Mouse (Mus musculus): ENCODE data around the gene Kcnmb2. TPM values are rescaled to one million over a fixed set of nuclear protein-coding genes. Genes with fewer than 3 reads are reported as not detected.

The Kcnmb2 gene
- polyA plus RNA-seq, 1 experiment from 2014 or later = 5.9 TPM

DNA sequence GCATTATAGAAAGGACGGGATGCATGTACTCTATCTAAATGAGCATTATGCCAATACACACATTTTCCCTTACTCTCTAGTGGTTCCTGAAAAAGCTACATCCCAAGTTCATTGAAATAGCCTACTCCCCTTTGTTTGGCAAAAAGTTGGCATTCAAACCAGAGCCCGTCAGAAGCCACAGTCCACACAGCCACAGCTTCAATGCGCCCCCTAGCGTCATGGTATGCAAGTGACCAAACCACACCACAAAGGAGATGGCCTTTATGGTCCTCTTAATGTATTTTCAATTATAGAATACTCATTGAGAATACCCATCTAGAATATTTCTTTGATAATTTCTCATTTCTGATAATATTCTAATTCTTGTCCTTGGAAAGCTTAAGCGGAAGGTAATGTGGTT lies 286.2 kb downstream of the Kcnmb2 start:
- Histone ChIP-seq H3K4me1 (peaks cover 9% of the 10 kb centered on the region; the same call in 1 of the 2 replicates), H3K27ac (replicated peaks) (no peak overlapping the region), H3K4me3 (no peak overlapping the region), H3K27me3 (replicated peaks; ENCODE audit: low read depth, poor library complexity, severe bottlenecking) (no peaks in the 10 kb centered on the region), H3K9me3 (no peaks in the 10 kb centered on the region), H3K36me3 (replicated peaks) (no peaks in the 10 kb centered on the region)
- WGBS = 30% methylated on average over 5 of the region's 5 CpGs
- peak; percentile 69 for DNase-seq (ENCODE audit: low spot score)

DNA sequence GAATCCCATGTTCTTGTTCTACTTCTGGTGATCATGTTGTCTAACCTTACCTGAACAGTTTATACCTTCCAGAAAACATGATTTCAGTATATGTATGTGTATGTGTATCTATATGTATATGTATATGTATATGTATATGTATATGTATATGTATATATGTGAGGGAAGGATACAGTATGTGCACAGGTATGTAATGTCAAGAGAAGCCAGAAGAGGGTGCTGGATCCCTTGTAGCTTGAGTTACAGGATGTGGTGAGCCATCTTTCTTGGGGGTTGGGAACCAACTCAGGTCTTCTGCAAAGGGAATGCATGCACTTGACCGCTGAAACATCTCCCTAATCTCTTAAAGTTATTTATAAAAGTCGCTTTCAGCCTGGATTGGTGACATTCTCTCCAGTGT lies 286.6 kb downstream of the Kcnmb2 start:
- no peak overlapping the region for H3K27ac ChIP-seq (replicated peaks)
- no peaks in the 10 kb centered on the region for H3K9me3 ChIP-seq
- WGBS = 81% methylated on average over 2 of the region's 2 CpGs
- H3K27me3 ChIP-seq (replicated peaks; ENCODE audit: low read depth, poor library complexity, severe bottlenecking) = no peaks in the 10 kb centered on the region
- H3K4me3 ChIP-seq = no peak overlapping the region
- DNase-seq (ENCODE audit: low spot score) = no peak
- no peaks in the 10 kb centered on the region for H3K36me3 ChIP-seq (replicated peaks)
- peaks cover 9% of the 10 kb centered on the region; the same call in 1 of the 2 replicates for H3K4me1 ChIP-seq

DNA sequence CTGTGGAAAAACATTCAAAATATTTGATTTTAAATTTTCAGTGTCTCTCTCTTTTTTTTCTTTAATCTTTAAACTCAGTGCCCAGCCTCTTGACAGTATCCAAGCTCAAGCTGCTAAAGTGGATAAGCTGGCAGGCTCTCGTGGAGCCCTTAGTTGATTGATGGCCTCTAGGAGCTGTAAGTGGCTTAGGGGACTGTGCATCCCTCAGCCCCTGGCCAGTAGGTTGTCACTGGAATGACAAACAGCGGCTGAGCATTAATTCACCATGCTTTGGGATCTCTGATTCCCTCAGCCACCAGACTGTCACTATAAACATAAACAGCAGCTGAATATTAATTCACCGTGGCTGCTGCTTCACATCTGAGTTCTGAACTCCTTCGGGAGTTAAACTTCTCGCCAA lies 287.6 kb downstream of the Kcnmb2 start:
- DNase-seq (ENCODE audit: low spot score) = no peak
- Histone ChIP-seq H3K4me1 (peaks cover 9% of the 10 kb centered on the region; the same call in 1 of the 2 replicates), H3K27me3 (replicated peaks; ENCODE audit: low read depth, poor library complexity, severe bottlenecking) (no peaks in the 10 kb centered on the region), H3K4me3 (no peak overlapping the region), H3K36me3 (replicated peaks) (no peaks in the 10 kb centered on the region), H3K9me3 (no peaks in the 10 kb centered on the region), H3K27ac (replicated peaks) (no peak overlapping the region)
- 75% methylated on average over 5 of the region's 5 CpGs for WGBS

DNA sequence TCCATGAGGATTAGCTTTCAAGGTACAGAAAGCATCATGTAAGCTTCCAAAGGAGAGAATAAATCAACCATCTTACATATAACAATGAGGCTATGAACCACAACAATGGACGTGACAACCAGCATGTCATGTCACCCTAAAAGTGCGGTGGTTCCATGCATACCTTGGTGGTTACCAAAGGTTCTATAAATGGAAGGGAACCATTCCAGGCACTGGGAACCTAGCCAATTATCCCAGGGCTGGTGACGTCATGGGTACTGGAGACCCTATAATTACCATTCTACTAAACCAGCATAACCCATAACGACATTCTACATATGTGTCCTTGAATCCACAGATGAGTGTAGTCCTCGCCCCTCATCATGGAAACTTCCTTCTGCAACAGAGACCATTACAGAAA lies 291.7 kb downstream of the Kcnmb2 start:
- no peak for DNase-seq (ENCODE audit: low spot score)
- Histone ChIP-seq H3K27me3 (replicated peaks; ENCODE audit: low read depth, poor library complexity, severe bottlenecking) (no peaks in the 10 kb centered on the region), H3K4me3 (no peak overlapping the region), H3K4me1 (no peaks in the 10 kb centered on the region), H3K36me3 (replicated peaks) (no peaks in the 10 kb centered on the region), H3K27ac (replicated peaks) (no peak overlapping the region), H3K9me3 (no peaks in the 10 kb centered on the region)
- WGBS = 85% methylated on average over 5 of the region's 5 CpGs

DNA sequence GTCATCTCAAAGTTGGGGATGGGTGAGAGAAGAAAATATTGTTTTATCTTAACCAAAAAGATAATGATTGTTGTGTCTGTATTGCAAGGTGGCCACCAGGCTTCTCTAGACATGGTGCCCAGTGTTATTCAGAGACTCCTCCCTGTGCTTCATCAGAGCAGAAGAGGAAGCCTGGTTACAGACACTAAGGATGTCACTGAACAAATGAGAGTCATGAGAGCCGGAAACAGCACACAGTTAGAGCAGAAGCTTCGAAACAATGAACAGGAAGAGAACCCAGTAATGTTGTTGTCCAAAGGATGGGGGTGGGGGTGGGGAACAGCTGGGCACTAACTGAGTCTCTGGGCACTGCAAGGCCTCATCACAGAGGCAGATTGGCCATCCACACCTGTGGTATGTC lies 324.4 kb downstream of the Kcnmb2 start:
- H3K4me3 ChIP-seq = no peak overlapping the region
- no peaks in the 10 kb centered on the region for H3K9me3 ChIP-seq
- no peak for DNase-seq (ENCODE audit: low spot score)
- H3K36me3 ChIP-seq (replicated peaks) = no peaks in the 10 kb centered on the region
- no peaks in the 10 kb centered on the region for H3K27me3 ChIP-seq (replicated peaks; ENCODE audit: low read depth, poor library complexity, severe bottlenecking)
- H3K4me1 ChIP-seq = no peaks in the 10 kb centered on the region
- H3K27ac ChIP-seq (replicated peaks) = no peak overlapping the region
- WGBS = 82% methylated on average over 2 of the region's 2 CpGs

DNA sequence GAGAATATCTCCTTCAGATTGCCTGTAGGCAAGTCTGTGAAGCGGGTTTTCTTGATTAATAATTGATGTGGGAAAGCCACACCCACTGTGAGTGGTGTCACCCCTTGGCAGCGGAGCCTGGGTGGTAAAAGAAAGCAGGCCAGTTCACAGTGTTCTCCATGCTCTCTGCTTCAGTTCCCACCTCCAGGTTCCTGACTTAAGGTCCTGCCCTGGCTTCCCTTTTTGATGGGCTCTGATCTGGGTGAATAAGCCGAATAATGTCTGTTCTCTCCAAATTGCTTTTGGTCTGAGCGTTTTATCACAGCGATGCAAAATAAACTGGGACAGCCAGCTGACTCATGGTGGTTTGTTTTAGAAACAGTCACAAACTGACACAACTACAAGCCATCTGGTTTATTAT lies 334.5 kb downstream of the Kcnmb2 start:
- Histone ChIP-seq H3K4me3 (no peak overlapping the region), H3K27me3 (replicated peaks; ENCODE audit: low read depth, poor library complexity, severe bottlenecking) (no peaks in the 10 kb centered on the region), H3K9me3 (no peaks in the 10 kb centered on the region), H3K36me3 (replicated peaks) (no peaks in the 10 kb centered on the region), H3K4me1 (no peaks in the 10 kb centered on the region), H3K27ac (replicated peaks) (no peak overlapping the region)
- WGBS = 85% methylated on average over 5 of the region's 5 CpGs
- DNase-seq (ENCODE audit: low spot score) = no peak
